Mouse (Mus musculus): ENCODE results near the gene Clec4b1. TPM values are rescaled to one million over a fixed set of nuclear protein-coding genes. Genes with fewer than 3 reads are reported as not detected.
"Not testable (repeated sequence)": the region's sequence is repeated elsewhere in the genome, so short reads cannot be mapped to it uniquely, and the experiment has no call there.

The Clec4b1 gene
- not detected for polyA plus RNA-seq (2021)

GRCm38 (mm10) chr6:123049742-123050372 lies at the start of gene Clec4b1:
Gene Clec4b1 (plus strand): TSS chr6:123049962.
- no peak for TF ChIP-seq CTCF (IDR thresholded peaks at IDR 0.05)
- ChIA-PET POLR2A (no interaction called here), CTCF (no interaction called here)
- ATAC-seq (no peak), DNase-seq (ENCODE audit: low read depth, low spot score) (no peak)
- in situ Hi-C loops (cut with MboI; ENCODE audit: low pct_unique_long_range_greater_than_20kb): no loop called here
- H3K27me3 ChIP-seq: no peaks in the 10 kb centered on the region

- DNase-seq (ENCODE audit: low read depth, low spot score); ATAC-seq; H3K27me3 ChIP-seq; POLR2A ChIA-PET; CTCF ChIA-PET; in situ Hi-C loops (cut with MboI; ENCODE audit: low pct_unique_long_range_greater_than_20kb): not testable (repeated sequence)
Measured at GRCm38 (mm10) chr6:123004696-123005095, 45.1 kb upstream of the Clec4b1 start.

GRCm38 (mm10) chr6:123005591-123005990 lies 44.2 kb upstream of the Clec4b1 start:
- peaks cover 3% of the 10 kb centered on the region for H3K27me3 ChIP-seq
- POLR2A ChIA-PET: no interaction called here
- CTCF ChIA-PET: no interaction called here
- in situ Hi-C loops (cut with MboI; ENCODE audit: low pct_unique_long_range_greater_than_20kb): no loop called here
- no peak for ATAC-seq
- peak; percentile 28 for TF ChIP-seq CTCF (IDR thresholded peaks at IDR 0.05)
- no peak for DNase-seq (ENCODE audit: low read depth, low spot score)

GRCm38 (mm10) chr6:123095125-123095843 lies 45.5 kb downstream of the Clec4b1 start:
- ChIA-PET POLR2A (no interaction called here), CTCF (no interaction called here)
- no peak for ATAC-seq
- in situ Hi-C loops (cut with MboI; ENCODE audit: low pct_unique_long_range_greater_than_20kb): no loop called here
- H3K27me3 ChIP-seq: peaks cover 3% of the 10 kb centered on the region
- TF ChIP-seq CTCF (IDR thresholded peaks at IDR 0.05): no peak
- no peak for DNase-seq (ENCODE audit: low read depth, low spot score)

- in situ Hi-C loops (cut with MboI; ENCODE audit: low pct_unique_long_range_greater_than_20kb); CTCF ChIA-PET; DNase-seq (ENCODE audit: low read depth, low spot score); ATAC-seq; POLR2A ChIA-PET; H3K27me3 ChIP-seq: not testable (repeated sequence)
Measured at GRCm38 (mm10) chr6:123106128-123106527, 56.4 kb downstream of the Clec4b1 start, which contains the start of gene Clec4a2. Gene Clec4a2 (plus strand): TSS chr6:123106428.

Other genes starting within 250 kb of the Clec4b1 start
- 0.19 TPM for gene Slc2a3, start 248.3 kb upstream of the Clec4b1 start, polyA plus RNA-seq (2021)
- 19.6 TPM for gene Foxj2, start 230.0 kb upstream of the Clec4b1 start, polyA plus RNA-seq (2021)
- gene C3ar1, start 193.8 kb upstream of the Clec4b1 start, polyA plus RNA-seq (2021): not detected
- 36.1 TPM for gene Necap1, start 175.5 kb upstream of the Clec4b1 start, polyA plus RNA-seq (2021)
- 0.04 TPM for gene Clec4a1, start 128.1 kb upstream of the Clec4b1 start, polyA plus RNA-seq (2021)
- not detected for gene Clec4a3, start 97.4 kb upstream of the Clec4b1 start, polyA plus RNA-seq (2021)
- gene Clec4a4, start 59.6 kb upstream of the Clec4b1 start, polyA plus RNA-seq (2021): not detected
- gene Clec4a2, start 56.5 kb downstream of the Clec4b1 start, polyA plus RNA-seq (2021): not detected
- not detected for gene Clec4b2, start 122.9 kb downstream of the Clec4b1 start, polyA plus RNA-seq (2021)
- not detected for gene Clec4n, start 179.9 kb downstream of the Clec4b1 start, polyA plus RNA-seq (2021)
- gene Clec4d, start 212.1 kb downstream of the Clec4b1 start, polyA plus RNA-seq (2021): not detected
- gene Clec4e, start 239.9 kb downstream of the Clec4b1 start, polyA plus RNA-seq (2021): not detected

Data from Patski (cell line).